Mouse (Mus musculus): ENCODE results near the gene Chpf. TPM values are rescaled to one million over a fixed set of nuclear protein-coding genes. Genes with fewer than 3 reads are reported as not detected.

The Chpf gene
- polyA plus RNA-seq, 1 experiment = 31.6 TPM

DNA sequence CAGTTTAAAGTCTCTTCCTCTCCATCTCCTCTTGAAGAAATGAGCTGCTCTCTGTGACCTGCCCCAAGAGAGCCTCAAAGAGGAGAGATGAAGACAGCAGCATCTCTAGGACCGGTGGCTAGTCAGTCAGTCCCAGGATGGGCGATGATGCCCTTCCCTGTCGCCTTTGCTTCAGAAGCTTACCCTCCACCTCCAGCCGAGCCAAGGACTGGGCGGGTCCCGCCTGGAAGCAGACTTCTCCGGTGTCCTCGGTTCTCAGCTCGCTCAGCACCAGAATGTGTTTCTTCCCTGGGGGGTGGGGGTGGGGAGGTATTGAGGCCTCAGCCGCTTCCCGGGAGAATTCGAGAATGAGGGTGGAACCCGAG lies 7.9 kb upstream of the Chpf start:
- peak overlapping the region; percentile 48 for H3K4me3 ChIP-seq (ENCODE audit: insufficient read depth, low read depth, low read length)
- H3K27me3 ChIP-seq (replicated peaks; ENCODE audit: control insufficient read depth, insufficient read depth, low read length) = no peaks in the 10 kb centered on the region
- DNase-seq = no peak
- TF ChIP-seq CTCF (conservative IDR thresholded peaks at IDR 0.05; ENCODE audit: insufficient read depth, insufficient read length, low read depth, low read length) (no peak), POLR2A (IDR thresholded peaks at IDR 0.05; ENCODE audit: low read depth, low read length) (no peak)
- H3K4me1 ChIP-seq (ENCODE audit: control insufficient read depth, insufficient read depth, low read length) = peaks cover 8% of the 10 kb centered on the region
- 3% methylated on average over 13 of the region's 13 CpGs for WGBS
- no peaks in the 10 kb centered on the region for H3K36me3 ChIP-seq (ENCODE audit: control insufficient read depth, insufficient read depth, low read length)
- H3K27ac ChIP-seq (ENCODE audit: insufficient read depth, low read depth, low read length) = no peak overlapping the region

DNA sequence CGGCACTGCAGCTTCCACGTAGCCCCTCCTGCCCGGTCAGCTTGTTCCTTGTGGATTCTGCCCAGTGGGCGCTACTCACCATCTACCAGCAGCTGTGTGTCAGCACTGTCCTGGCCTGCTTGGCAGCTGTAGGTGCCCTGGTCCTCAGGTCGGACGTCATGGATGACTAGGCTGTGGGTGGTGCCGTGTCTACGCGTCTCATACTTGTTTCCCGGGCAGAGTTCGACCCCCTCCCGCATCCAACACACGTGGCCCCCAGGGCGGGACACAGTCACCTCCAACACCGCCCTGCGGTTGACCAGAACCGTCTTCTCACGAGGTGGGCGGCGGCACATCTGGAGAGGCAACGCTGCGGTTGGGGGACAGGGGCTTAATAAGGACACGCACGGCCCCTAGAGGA lies 7.5 kb upstream of the Chpf start:
- 12% methylated on average over 24 of the region's 24 CpGs for WGBS

DNA sequence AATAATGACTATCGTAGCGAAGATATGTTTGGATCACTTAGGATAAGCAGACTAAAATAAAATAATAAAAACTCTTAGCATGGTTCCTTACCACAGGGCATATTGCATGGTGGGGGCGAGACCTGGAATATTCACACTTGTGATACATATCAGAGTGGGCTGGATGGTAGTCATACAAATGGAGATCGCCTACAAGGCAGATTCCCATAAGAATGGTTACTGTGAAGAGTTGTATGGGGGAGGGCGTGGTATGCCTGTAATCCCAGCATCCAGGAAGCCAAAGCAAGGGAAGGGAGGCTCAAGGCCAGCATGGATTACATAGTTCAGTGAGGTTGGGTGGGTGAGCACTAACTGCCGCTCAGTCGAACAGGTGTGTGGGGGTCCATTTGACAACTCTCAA lies 1.6 kb upstream of the Chpf start:
- Histone ChIP-seq H3K27me3 (replicated peaks; ENCODE audit: control insufficient read depth, insufficient read depth, low read length) (no peaks in the 10 kb centered on the region), H3K4me1 (ENCODE audit: control insufficient read depth, insufficient read depth, low read length) (peaks cover 8% of the 10 kb centered on the region; the same call in 1 of the 2 replicates), H3K27ac (ENCODE audit: insufficient read depth, low read depth, low read length) (no peak overlapping the region), H3K36me3 (ENCODE audit: control insufficient read depth, insufficient read depth, low read length) (no peaks in the 10 kb centered on the region), H3K4me3 (ENCODE audit: insufficient read depth, low read depth, low read length) (no peak overlapping the region)
- TF ChIP-seq CTCF (conservative IDR thresholded peaks at IDR 0.05; ENCODE audit: insufficient read depth, insufficient read length, low read depth, low read length) = no peak
- no peak for TF ChIP-seq POLR2A (IDR thresholded peaks at IDR 0.05; ENCODE audit: low read depth, low read length)
- WGBS = 87% methylated on average over 7 of the region's 7 CpGs
- no peak for DNase-seq

More for the DNA sequence above, 7.5 kb upstream of the Chpf start:
- H3K27ac ChIP-seq (ENCODE audit: insufficient read depth, low read depth, low read length) = no peak overlapping the region
- H3K4me1 ChIP-seq (ENCODE audit: control insufficient read depth, insufficient read depth, low read length) = peaks cover 8% of the 10 kb centered on the region
- H3K4me3 ChIP-seq (ENCODE audit: insufficient read depth, low read depth, low read length) = no peak overlapping the region
- DNase-seq = peak; percentile 67
- H3K27me3 ChIP-seq (replicated peaks; ENCODE audit: control insufficient read depth, insufficient read depth, low read length) = no peaks in the 10 kb centered on the region
- H3K36me3 ChIP-seq (ENCODE audit: control insufficient read depth, insufficient read depth, low read length) = no peaks in the 10 kb centered on the region
- TF ChIP-seq CTCF (conservative IDR thresholded peaks at IDR 0.05; ENCODE audit: insufficient read depth, insufficient read length, low read depth, low read length) = no peak
- TF ChIP-seq POLR2A (IDR thresholded peaks at IDR 0.05; ENCODE audit: low read depth, low read length) = no peak

DNA sequence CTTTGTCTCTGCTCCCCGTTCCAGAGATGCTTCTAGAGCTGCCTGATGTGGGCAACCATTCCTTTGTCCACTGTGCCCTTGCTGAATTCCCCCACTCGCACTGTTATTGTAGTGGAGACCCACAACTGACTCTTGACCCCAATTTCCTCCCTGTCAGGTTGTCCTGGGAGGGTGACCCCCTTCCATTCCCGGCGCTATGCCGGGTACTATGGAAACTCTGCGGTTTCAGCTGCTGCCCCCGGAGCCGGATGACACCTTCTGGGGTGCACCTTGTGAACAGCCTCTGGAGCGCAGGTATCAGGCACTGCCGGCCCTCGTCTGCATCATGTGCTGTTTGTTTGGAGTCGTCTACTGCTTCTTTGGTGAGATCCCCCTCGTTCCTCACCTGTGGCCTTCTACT lies 929 bp upstream of the Chpf start:
- no peak for TF ChIP-seq POLR2A (IDR thresholded peaks at IDR 0.05; ENCODE audit: low read depth, low read length)
- TF ChIP-seq CTCF (conservative IDR thresholded peaks at IDR 0.05; ENCODE audit: insufficient read depth, insufficient read length, low read depth, low read length) = no peak
- WGBS = 17% methylated on average over 13 of the region's 13 CpGs
- Histone ChIP-seq H3K27me3 (replicated peaks; ENCODE audit: control insufficient read depth, insufficient read depth, low read length) (no peaks in the 10 kb centered on the region), H3K4me1 (ENCODE audit: control insufficient read depth, insufficient read depth, low read length) (peaks cover 8% of the 10 kb centered on the region; the same call in 1 of the 2 replicates), H3K27ac (ENCODE audit: insufficient read depth, low read depth, low read length) (no peak overlapping the region), H3K36me3 (ENCODE audit: control insufficient read depth, insufficient read depth, low read length) (no peaks in the 10 kb centered on the region), H3K4me3 (ENCODE audit: insufficient read depth, low read depth, low read length) (no peak overlapping the region)
- no peak for DNase-seq

DNA sequence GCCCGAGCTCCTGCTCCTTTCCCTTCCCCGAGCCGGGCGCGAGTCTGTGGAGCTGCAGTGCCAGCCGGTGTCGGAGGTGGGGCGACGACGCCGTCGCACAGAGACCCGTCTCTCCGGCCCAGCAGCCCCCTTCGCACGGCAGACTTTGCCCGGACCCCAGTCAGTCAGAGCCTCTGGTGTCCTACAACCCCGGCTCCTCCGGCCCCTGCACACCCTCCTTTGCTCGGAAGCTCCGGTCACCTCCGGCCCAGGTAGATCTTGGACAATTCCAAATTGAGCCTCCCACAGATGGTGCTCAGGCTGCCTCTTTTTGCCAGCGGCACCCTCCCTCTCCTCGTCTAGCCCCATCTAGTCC lies 505 bp upstream of the Chpf start:
- Histone ChIP-seq H3K4me1 (ENCODE audit: control insufficient read depth, insufficient read depth, low read length) (peaks cover 8% of the 10 kb centered on the region; the same call in 1 of the 2 replicates), H3K27ac (ENCODE audit: insufficient read depth, low read depth, low read length) (no peak overlapping the region), H3K4me3 (ENCODE audit: insufficient read depth, low read depth, low read length) (peak overlapping the region; percentile 39; the same call in 1 of the 2 replicates), H3K27me3 (replicated peaks; ENCODE audit: control insufficient read depth, insufficient read depth, low read length) (no peaks in the 10 kb centered on the region), H3K36me3 (ENCODE audit: control insufficient read depth, insufficient read depth, low read length) (no peaks in the 10 kb centered on the region)
- no peak for DNase-seq
- TF ChIP-seq POLR2A (IDR thresholded peaks at IDR 0.05; ENCODE audit: low read depth, low read length) = no peak
- TF ChIP-seq CTCF (conservative IDR thresholded peaks at IDR 0.05; ENCODE audit: insufficient read depth, insufficient read length, low read depth, low read length) = no peak
- under 1% methylated on average over 24 of the region's 24 CpGs for WGBS

DNA sequence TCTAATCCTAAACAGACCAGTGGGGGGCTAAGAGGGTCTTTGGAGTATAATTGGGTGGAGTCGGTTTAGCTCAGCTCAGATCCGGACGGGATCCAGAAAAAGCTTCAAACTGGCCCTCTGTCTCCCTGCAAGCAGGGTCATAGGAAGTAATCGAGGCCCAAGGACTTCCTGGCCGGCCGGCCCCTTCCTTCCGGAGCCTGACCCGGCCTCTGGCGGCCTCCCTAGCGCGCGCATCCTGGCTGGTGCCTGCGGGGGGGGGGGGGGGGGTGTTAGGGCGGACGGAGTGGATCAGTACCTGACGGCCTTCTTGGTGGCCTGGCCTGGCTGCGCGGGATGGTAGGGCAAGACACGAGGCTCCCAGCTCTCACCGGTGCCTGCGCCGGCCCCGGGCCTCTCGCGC lies 610 bp downstream of the Chpf start:
- Histone ChIP-seq H3K27ac (ENCODE audit: insufficient read depth, low read depth, low read length) (peak overlapping the region; percentile 66; the same call in 1 of the 2 replicates), H3K4me1 (ENCODE audit: control insufficient read depth, insufficient read depth, low read length) (peaks cover 8% of the 10 kb centered on the region; the same call in 1 of the 2 replicates), H3K4me3 (ENCODE audit: insufficient read depth, low read depth, low read length) (peak overlapping the region; percentile 71), H3K36me3 (ENCODE audit: control insufficient read depth, insufficient read depth, low read length) (no peaks in the 10 kb centered on the region), H3K27me3 (replicated peaks; ENCODE audit: control insufficient read depth, insufficient read depth, low read length) (no peaks in the 10 kb centered on the region)
- peak; percentile 73 for DNase-seq
- WGBS = under 1% methylated on average over 25 of the region's 25 CpGs
- TF ChIP-seq CTCF (conservative IDR thresholded peaks at IDR 0.05; ENCODE audit: insufficient read depth, insufficient read length, low read depth, low read length) = no peak
- TF ChIP-seq POLR2A (IDR thresholded peaks at IDR 0.05; ENCODE audit: low read depth, low read length) = no peak

DNA sequence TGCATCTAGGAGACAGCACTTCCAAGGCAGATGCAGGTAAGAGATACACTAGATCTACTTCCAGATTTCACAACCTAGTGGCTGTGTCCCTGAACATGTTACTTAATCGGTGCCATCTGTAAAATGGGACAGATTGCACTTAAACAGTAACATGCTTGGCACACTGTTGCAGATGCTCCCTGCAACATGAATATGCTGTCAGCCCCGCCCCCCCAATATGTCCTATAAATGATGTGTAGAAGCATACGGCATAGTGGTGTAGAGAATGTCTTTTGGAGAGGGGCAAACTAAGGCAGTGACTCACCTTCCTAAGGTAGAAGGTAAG lies 1.2 kb downstream of the Chpf start:
- WGBS = 48% methylated on average over 3 of the region's 3 CpGs
- TF ChIP-seq POLR2A (IDR thresholded peaks at IDR 0.05; ENCODE audit: low read depth, low read length) (no peak), CTCF (conservative IDR thresholded peaks at IDR 0.05; ENCODE audit: insufficient read depth, insufficient read length, low read depth, low read length) (no peak)
- Histone ChIP-seq H3K27ac (ENCODE audit: insufficient read depth, low read depth, low read length) (no peak overlapping the region), H3K27me3 (replicated peaks; ENCODE audit: control insufficient read depth, insufficient read depth, low read length) (no peaks in the 10 kb centered on the region), H3K4me3 (ENCODE audit: insufficient read depth, low read depth, low read length) (no peak overlapping the region), H3K36me3 (ENCODE audit: control insufficient read depth, insufficient read depth, low read length) (no peaks in the 10 kb centered on the region), H3K4me1 (ENCODE audit: control insufficient read depth, insufficient read depth, low read length) (peaks cover 8% of the 10 kb centered on the region; the same call in 1 of the 2 replicates)
- DNase-seq = no peak

All from kidney, adult 2 months (tissue).